Mouse (Mus musculus) heart, embryonic 12.5 days (tissue): Measurements from ENCODE around the gene Slco1a4. TPM values are rescaled to one million over a fixed set of nuclear protein-coding genes. Genes with fewer than 3 reads are reported as not detected.

Source experiments
- ATAC-seq: fragments of 200-750 bp; cut with Nextera tagmentation; 2 replicates; pipeline ENCODE4 v1.8.0; 2017; ENCODE audit warnings: moderate TSS enrichment, moderate library complexity; ENCODE audit not compliant: insufficient number of reproducible peaks, low FRiP score
- H3K27ac ChIP-seq: fragments of 300-500 bp; sonication (generic); 2 replicates; pipeline ENCODE4 v1.5.1; 2016; ENCODE audit warnings: mild to moderate bottlenecking, moderate library complexity; ENCODE audit not compliant: poor library complexity, severe bottlenecking
- H3K27me3 ChIP-seq: fragments of 300-500 bp; sonication (generic); replicated peaks from 2 replicates; pipeline ENCODE4 v1.6.1; 2016; ENCODE audit warnings: mild to moderate bottlenecking, moderate library complexity
- H3K36me3 ChIP-seq: fragments of 300-500 bp; sonication (generic); 2 replicates; pipeline ENCODE4 v1.6.1; 2016; ENCODE audit warnings: mild to moderate bottlenecking, moderate library complexity
- H3K4me1 ChIP-seq: fragments of 300-500 bp; sonication (generic); replicated peaks from 2 replicates; pipeline ENCODE4 v1.6.1; 2016; ENCODE audit warnings: mild to moderate bottlenecking
- H3K4me2 ChIP-seq: fragments of 300-500 bp; sonication (generic); 2 replicates; pipeline ENCODE4 v1.6.1; 2016; ENCODE audit warnings: mild to moderate bottlenecking, moderate library complexity
- H3K4me3 ChIP-seq: fragments of 300-500 bp; sonication (generic); 2 replicates; pipeline ENCODE4 v1.5.1; 2016; ENCODE audit warnings: mild to moderate bottlenecking
- H3K9ac ChIP-seq: fragments of 300-500 bp; sonication (generic); 2 replicates; pipeline ENCODE4 v1.6.1; 2016; ENCODE audit warnings: mild to moderate bottlenecking, moderate library complexity
- H3K9me3 ChIP-seq: fragments of 300-500 bp; sonication (generic); replicated peaks from 2 replicates; pipeline ENCODE4 v1.6.1; 2016; ENCODE audit warnings: mild to moderate bottlenecking, moderate library complexity
- WGBS: fragments of 180-500 bp; shearing (Covaris S2); methylation state at CpG from one replicate; pipeline ENCODE4 v1.1.7; 2016; 5-methylcytosine and 5-hydroxymethylcytosine counted together
- polyA plus RNA-seq: library from polyadenylated mRNA; unstranded; fragments of >200 nt; fragmentation: Nextera tagmentation; extraction: Ambion mirVana; gene quantifications from 2 replicates; pipeline ENCODE4 v1.2.1, GENCODE M21; 2016

The Slco1a4 gene
- polyA plus RNA-seq, 1 experiment from 2014 or later, result not detected

DNA sequence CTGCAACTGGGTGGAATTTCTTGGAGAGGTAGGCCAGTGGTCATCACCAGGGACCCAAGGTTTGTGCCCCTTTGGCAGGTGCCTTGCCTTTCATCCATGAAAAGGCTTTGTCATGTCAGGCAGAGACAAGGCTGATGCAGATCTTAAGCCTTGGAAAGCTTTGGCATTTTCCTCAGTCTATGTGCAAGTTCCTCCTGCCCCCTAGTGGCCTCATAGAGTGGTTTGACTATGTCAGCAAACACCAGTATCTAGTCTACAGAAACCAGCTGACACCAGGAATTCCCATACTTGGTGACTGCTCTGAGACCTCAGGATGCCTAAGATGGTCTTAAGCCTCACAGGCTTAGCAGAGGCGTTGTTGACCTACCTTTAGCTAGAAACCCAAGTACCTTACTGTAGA lies 58.2 kb downstream of the Slco1a4 start:
- 15% methylated on average over 1 of the region's 1 CpGs for WGBS
- peak; percentile 29; the same call in 1 of the 2 replicates for ATAC-seq
- Histone ChIP-seq H3K9ac (no peak overlapping the region), H3K27me3 (no peaks in the 10 kb centered on the region), H3K4me2 (no peak overlapping the region), H3K4me1 (no peaks in the 10 kb centered on the region), H3K4me3 (no peak overlapping the region), H3K36me3 (no peaks in the 10 kb centered on the region), H3K27ac (no peak overlapping the region), H3K9me3 (no peaks in the 10 kb centered on the region)

DNA sequence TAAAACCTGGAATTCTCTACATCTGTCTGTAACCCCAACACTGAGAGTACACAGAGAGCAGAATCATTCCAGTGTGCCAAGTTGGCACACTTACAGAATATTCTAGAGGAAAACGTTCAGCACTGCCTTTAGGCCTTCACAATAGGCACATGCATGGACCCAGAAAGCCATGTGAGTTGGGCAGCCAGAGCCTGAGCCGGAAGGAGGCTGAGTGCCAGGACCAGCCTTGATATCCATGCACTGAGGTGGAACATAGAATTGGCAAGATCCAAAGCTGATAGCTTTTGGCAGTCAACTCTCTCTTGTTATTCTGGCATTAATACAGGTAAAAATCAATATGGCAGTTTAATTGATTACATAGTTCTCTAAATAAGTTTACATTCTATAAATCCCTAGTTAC lies 81.5 kb downstream of the Slco1a4 start:
- H3K4me1 ChIP-seq, result no peaks in the 10 kb centered on the region
- H3K9me3 ChIP-seq, result no peaks in the 10 kb centered on the region
- no peak overlapping the region for H3K9ac ChIP-seq
- H3K36me3 ChIP-seq, result no peaks in the 10 kb centered on the region
- 75% methylated on average over 2 of the region's 2 CpGs for WGBS
- H3K27me3 ChIP-seq, result no peaks in the 10 kb centered on the region
- no peak overlapping the region for H3K4me3 ChIP-seq
- no peak for ATAC-seq
- no peak overlapping the region for H3K4me2 ChIP-seq
- no peak overlapping the region for H3K27ac ChIP-seq

DNA sequence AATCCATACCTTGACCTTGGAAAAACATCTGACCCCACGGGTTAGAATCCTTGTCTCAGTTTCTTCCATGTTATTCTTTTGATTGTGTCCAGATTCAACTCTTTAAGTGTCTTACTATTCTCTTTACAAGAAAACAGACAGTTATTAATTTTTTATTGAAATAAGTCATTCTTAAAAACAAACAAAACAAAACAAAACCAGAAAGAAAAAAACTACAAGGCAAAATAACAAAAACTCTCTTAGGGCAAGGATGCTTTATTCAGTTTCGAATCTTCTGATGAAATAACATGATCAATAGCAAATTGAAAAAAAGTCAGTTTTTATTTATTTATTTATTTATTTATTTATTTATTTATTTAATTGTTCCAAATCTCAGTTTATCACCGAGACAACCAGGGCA lies 82.3 kb downstream of the Slco1a4 start, which contains the start of gene Gm5724:
Gm5724 (minus strand) TSS at position 101 of the 400 bp plus-strand sequence.
- Histone ChIP-seq H3K4me2 (no peak within 1 kb of the TSS), H3K4me1 (no peaks in the 10 kb centered on the region), H3K36me3 (no peaks in the 10 kb centered on the region), H3K4me3 (no peak within 1 kb of the TSS), H3K9me3 (no peaks in the 10 kb centered on the region), H3K9ac (no peak within 1 kb of the TSS), H3K27me3 (no peaks in the 10 kb centered on the region), H3K27ac (no peak within 1 kb of the TSS)
- no peak for ATAC-seq
- 70% methylated on average over 3 of the region's 3 CpGs for WGBS

Other genes starting within 250 kb of the Slco1a4 start
- gene Slco1b2, start 226.7 kb downstream of the Slco1a4 start, polyA plus RNA-seq, result not detected in 2 replicates
- not detected in 2 replicates for gene Gm5724, start 82.4 kb downstream of the Slco1a4 start, polyA plus RNA-seq
- not detected in 2 replicates for gene Slco1a1, start 90.8 kb upstream of the Slco1a4 start, polyA plus RNA-seq
- gene Gm6614, start 155.2 kb upstream of the Slco1a4 start, polyA plus RNA-seq, result not detected in 2 replicates